Comparison of ENCODE assay signal across 29 mouse cellular contexts in genomic region chr5:63964576-63964975, GRCm38 (mm10). TPM values are rescaled to one million over a fixed set of nuclear protein-coding genes. Genes with fewer than 3 reads are reported as not detected.
DNase-seq lines count a peak whose midpoint lies in the region; ATAC-seq and TF ChIP-seq lines count a peak whose summit lies in the region.
"Had no signal": no experiment of that assay in that cellular context is flagged by ENCODE, and none has a peak within 500 bp of the region (broad histone marks: within the 10 kb centered on the region; RNA-seq: fewer than 3 reads in every experiment).

No protein-coding gene starts in this region.

- TF ChIP-seq CTCF in intestine, postnatal 0 days (IDR thresholded peaks at IDR 0.05; ENCODE audit: low read depth), result no peak
- TF ChIP-seq CTCF in small intestine, adult 2 months (IDR thresholded peaks at IDR 0.05; ENCODE audit: extremely low read depth, insufficient read length, insufficient replicate concordance, low read depth, low read length), result no peak

- WGBS in intestine, postnatal 0 days, result 32% methylated on average over 8 of the region's 8 CpGs
- 49% methylated on average over 8 of the region's 8 CpGs for WGBS in intestine, embryonic 15.5 days
- 40% methylated on average over 8 of the region's 8 CpGs for WGBS in kidney, embryonic 16.5 days
- WGBS in small intestine, adult 2 months, result 30% methylated on average over 8 of the region's 8 CpGs

- DNase-seq in kidney, postnatal 4 days, result no peak
- peak; percentile 66 for DNase-seq in R1 (ENCODE audit: low read depth, low spot score)
- DNase-seq in gastrocnemius, postnatal 4 days (ENCODE audit: low spot score in 2 of 2), result no peak
- DNase-seq: adrenal gland, postnatal 10 days; cerebellum, adult 8-10 months; cerebellum, postnatal 36 days; embryo, embryonic 11 days; gastrocnemius, postnatal 25 days; heart, adult 2 months; heart, postnatal 14 days; lung, postnatal 36 days; midbrain, embryonic 14.5 days; retina, postnatal 1 day; right cerebral cortex, postnatal 25 days; thymus, postnatal 25 days had no signal

- no peak overlapping the region for H3K27ac ChIP-seq in intestine, postnatal 0 days (ENCODE audit: low read depth, low read length)
- H3K27ac ChIP-seq in intestine, embryonic 15.5 days, result no peak overlapping the region
- no peak overlapping the region for H3K27ac ChIP-seq in kidney, embryonic 16.5 days (ENCODE audit: low read length)
- H3K27ac ChIP-seq in small intestine, adult 2 months (ENCODE audit: insufficient read depth, low read depth, low read length), result peak overlapping the region; percentile 31; the same call in 1 of the 2 replicates
- H3K27ac ChIP-seq: embryonic facial prominence, embryonic 13.5 days; forebrain, embryonic 12.5 days; heart, adult 2 months; heart, embryonic 13.5 days; hindbrain, postnatal 0 days; limb, embryonic 13.5 days; lung, embryonic 15.5 days; neural tube, embryonic 13.5 days had no signal

- no peaks in the 10 kb centered on the region for H3K36me3 ChIP-seq in intestine, postnatal 0 days (ENCODE audit: control insufficient read depth, insufficient read depth)
- no peaks in the 10 kb centered on the region for H3K36me3 ChIP-seq in intestine, embryonic 15.5 days
- H3K36me3 ChIP-seq in kidney, embryonic 16.5 days (ENCODE audit: insufficient read depth, low read length), result no peaks in the 10 kb centered on the region
- no peaks in the 10 kb centered on the region for H3K36me3 ChIP-seq in small intestine, adult 2 months (ENCODE audit: control insufficient read depth, insufficient read depth, low read length)
- H3K36me3 ChIP-seq: heart, embryonic 13.5 days; limb, embryonic 13.5 days; lung, embryonic 15.5 days; neural tube, embryonic 13.5 days had no signal

- peak overlapping the region; percentile 21; the same call in 1 of the 2 replicates for H3K4me2 ChIP-seq in intestine, postnatal 0 days (replicated peaks; ENCODE audit: low read depth)
- H3K4me2 ChIP-seq in intestine, embryonic 15.5 days (replicated peaks), result no peak overlapping the region
- 0 out of 2 replicates have a peak overlapping the region, but pooled peaks have one; percentile 2 for H3K4me2 ChIP-seq in kidney, embryonic 16.5 days (replicated peaks; ENCODE audit: low read depth, low read length)
- H3K4me2 ChIP-seq: embryonic facial prominence, embryonic 13.5 days; forebrain, embryonic 12.5 days; heart, embryonic 13.5 days; limb, embryonic 13.5 days; lung, embryonic 15.5 days; neural tube, embryonic 13.5 days had no signal

- ATAC-seq in intestine, postnatal 0 days, result no peak
- no peak for ATAC-seq in intestine, embryonic 15.5 days
- ATAC-seq in kidney, embryonic 16.5 days (ENCODE audit: low FRiP score, low TSS enrichment), result no peak
- ATAC-seq: hindbrain, postnatal 0 days; Patski had no signal

- 0 out of 2 replicates have a peak, but pooled peaks cover 3% of the 10 kb centered on the region for H3K4me1 ChIP-seq in intestine, postnatal 0 days (replicated peaks; ENCODE audit: control insufficient read depth, insufficient read depth, low read length)
- H3K4me1 ChIP-seq in intestine, embryonic 15.5 days (replicated peaks), result peaks cover 11% of the 10 kb centered on the region
- peaks cover 36% of the 10 kb centered on the region for H3K4me1 ChIP-seq in kidney, embryonic 16.5 days (ENCODE audit: insufficient read depth, low read length)
- peaks cover 6% of the 10 kb centered on the region for H3K4me1 ChIP-seq in small intestine, adult 2 months (ENCODE audit: control insufficient read depth, insufficient read depth, insufficient read length, low read length)

- no peak overlapping the region for H3K4me3 ChIP-seq in intestine, postnatal 0 days (ENCODE audit: low read depth, low read length)
- H3K4me3 ChIP-seq in intestine, embryonic 15.5 days (replicated peaks), result no peak overlapping the region
- no peak overlapping the region for H3K4me3 ChIP-seq in kidney, embryonic 16.5 days (ENCODE audit: low read length)
- no peak overlapping the region for H3K4me3 ChIP-seq in small intestine, adult 2 months (ENCODE audit: low read depth, low read length)
- H3K4me3 ChIP-seq: embryonic facial prominence, embryonic 13.5 days; erythroblast, embryonic 14.5 days; forebrain, embryonic 12.5 days; heart, adult 2 months; heart, embryonic 13.5 days; limb, embryonic 13.5 days; lung, embryonic 15.5 days; neural tube, embryonic 13.5 days had no signal

- H3K9ac ChIP-seq in intestine, postnatal 0 days (ENCODE audit: low read depth, low read length), result no peak overlapping the region
- no peak overlapping the region for H3K9ac ChIP-seq in intestine, embryonic 15.5 days
- no peak overlapping the region for H3K9ac ChIP-seq in kidney, embryonic 16.5 days (replicated peaks; ENCODE audit: low read length)
- H3K9ac ChIP-seq: embryonic facial prominence, embryonic 13.5 days; forebrain, embryonic 12.5 days; heart, embryonic 13.5 days; limb, embryonic 13.5 days; lung, embryonic 15.5 days; neural tube, embryonic 13.5 days had no signal

- no peaks in the 10 kb centered on the region for H3K9me3 ChIP-seq in intestine, postnatal 0 days (ENCODE audit: control insufficient read depth)
- H3K9me3 ChIP-seq in intestine, embryonic 15.5 days, result no peaks in the 10 kb centered on the region
- no peaks in the 10 kb centered on the region for H3K9me3 ChIP-seq in kidney, embryonic 16.5 days (ENCODE audit: low read length)
- H3K9me3 ChIP-seq: embryonic facial prominence, embryonic 13.5 days; forebrain, embryonic 12.5 days; G1E; heart, embryonic 13.5 days; limb, embryonic 13.5 days; lung, embryonic 15.5 days; neural tube, embryonic 13.5 days had no signal

- H3K27me3 ChIP-seq in intestine, postnatal 0 days (replicated peaks; ENCODE audit: control insufficient read depth, insufficient read depth, low read length), result no peaks in the 10 kb centered on the region
- no peaks in the 10 kb centered on the region for H3K27me3 ChIP-seq in intestine, embryonic 15.5 days (replicated peaks)
- H3K27me3 ChIP-seq in kidney, embryonic 16.5 days (ENCODE audit: insufficient read depth, low read length), result no peaks in the 10 kb centered on the region
- H3K27me3 ChIP-seq in small intestine, adult 2 months (ENCODE audit: control insufficient read depth, insufficient read depth, low read length), result no peaks in the 10 kb centered on the region
- H3K27me3 ChIP-seq: embryonic facial prominence, embryonic 13.5 days; forebrain, embryonic 12.5 days; heart, embryonic 13.5 days; limb, embryonic 13.5 days; lung, embryonic 15.5 days; neural tube, embryonic 13.5 days; Patski had no signal

- no peak for TF ChIP-seq POLR2A in small intestine, adult 2 months (IDR thresholded peaks at IDR 0.05; ENCODE audit: low read depth, low read length)

RNA-seq across cellular contexts. Expression of gene Rell1, which starts 4.1 kb away (rescaled TPM):
- polyA plus RNA-seq in intestine, postnatal 0 days (2015; fragmentation: Nextera tagmentation; extraction: Ambion mirVana), result 11.2 and 11.5 TPM in 2 replicates
- polyA plus RNA-seq in intestine, embryonic 15.5 days (2015; fragmentation: Nextera tagmentation; extraction: Ambion mirVana), result 16.6 and 19.0 TPM in 2 replicates
- 27.2 and 28.1 TPM in 2 replicates for polyA plus RNA-seq in kidney, embryonic 16.5 days (2015; fragmentation: Nextera tagmentation; extraction: Ambion mirVana)
- polyA plus RNA-seq in small intestine, adult 2 months (2012; rRNA removed), result 5.2 and 10.7 TPM in 2 replicates
- total RNA-seq in gastrocnemius, postnatal 4 days (2021), result 10 to 100 TPM; 20.2 to 20.8 TPM
